Mouse (Mus musculus) intestine, embryonic 16.5 days (tissue): Measurements from ENCODE around the gene Gga1. TPM values are rescaled to one million over a fixed set of nuclear protein-coding genes. Genes with fewer than 3 reads are reported as not detected.

Experiments
- ATAC-seq: fragments of 200-750 bp; cut with Nextera tagmentation; 2 replicates; pipeline ENCODE4 v1.8.0; 2017; ENCODE audit warnings: moderate TSS enrichment, moderate library complexity
- H3K27ac ChIP-seq: fragments of 300-500 bp; sonication (generic); 2 replicates; pipeline ENCODE4 v1.5.1; 2014; ENCODE audit warnings: mild to moderate bottlenecking, low read length
- H3K27me3 ChIP-seq: fragments of 300-500 bp; sonication (generic); replicated peaks from 2 replicates; pipeline ENCODE4 v1.6.1; 2014; ENCODE audit warnings: low read length, control low read depth, mixed read lengths; ENCODE audit not compliant: control insufficient read depth, insufficient read depth
- H3K36me3 ChIP-seq: fragments of 300-500 bp; sonication (generic); 2 replicates; pipeline ENCODE4 v1.6.1; 2014; ENCODE audit warnings: low read length, control low read depth; ENCODE audit not compliant: control insufficient read depth, insufficient read depth
- H3K4me1 ChIP-seq: fragments of 300-500 bp; sonication (generic); 2 replicates; pipeline ENCODE4 v1.6.1; 2014; ENCODE audit warnings: low read length, control low read depth, mixed read lengths; ENCODE audit not compliant: control insufficient read depth, insufficient read depth
- H3K4me2 ChIP-seq: fragments of 300-500 bp; sonication (generic); 2 replicates; pipeline ENCODE4 v1.6.1; 2014; ENCODE audit warnings: low read depth, low read length, control low read depth
- H3K4me3 ChIP-seq: fragments of 300-500 bp; sonication (generic); 2 replicates; pipeline ENCODE4 v1.5.1; 2014; ENCODE audit warnings: mild to moderate bottlenecking, low read length
- H3K9ac ChIP-seq: fragments of 300-500 bp; sonication (generic); 2 replicates; pipeline ENCODE4 v1.6.1; 2014; ENCODE audit warnings: low read depth, low read length
- H3K9me3 ChIP-seq: fragments of 300-500 bp; sonication (generic); 2 replicates; pipeline ENCODE4 v1.6.1; 2016; ENCODE audit warnings: low read length, control low read depth; ENCODE audit not compliant: control insufficient read depth
- WGBS: fragments of 180-500 bp; shearing (Covaris S2); extraction: QIAGEN DNeasy Blood & Tissue Kit; methylation state at CpG from one replicate; pipeline ENCODE4 v1.1.7; 2014; 5-methylcytosine and 5-hydroxymethylcytosine counted together
- polyA plus RNA-seq: library from polyadenylated mRNA; unstranded; fragments of >200 nt; fragmentation: Nextera tagmentation; extraction: Ambion mirVana; gene quantifications from 2 replicates; pipeline ENCODE4 v1.2.1, GENCODE M21; 2015

Gga1 gene
- polyA plus RNA-seq, 1 experiment from 2014 or later, result 56.3 TPM

DNA sequence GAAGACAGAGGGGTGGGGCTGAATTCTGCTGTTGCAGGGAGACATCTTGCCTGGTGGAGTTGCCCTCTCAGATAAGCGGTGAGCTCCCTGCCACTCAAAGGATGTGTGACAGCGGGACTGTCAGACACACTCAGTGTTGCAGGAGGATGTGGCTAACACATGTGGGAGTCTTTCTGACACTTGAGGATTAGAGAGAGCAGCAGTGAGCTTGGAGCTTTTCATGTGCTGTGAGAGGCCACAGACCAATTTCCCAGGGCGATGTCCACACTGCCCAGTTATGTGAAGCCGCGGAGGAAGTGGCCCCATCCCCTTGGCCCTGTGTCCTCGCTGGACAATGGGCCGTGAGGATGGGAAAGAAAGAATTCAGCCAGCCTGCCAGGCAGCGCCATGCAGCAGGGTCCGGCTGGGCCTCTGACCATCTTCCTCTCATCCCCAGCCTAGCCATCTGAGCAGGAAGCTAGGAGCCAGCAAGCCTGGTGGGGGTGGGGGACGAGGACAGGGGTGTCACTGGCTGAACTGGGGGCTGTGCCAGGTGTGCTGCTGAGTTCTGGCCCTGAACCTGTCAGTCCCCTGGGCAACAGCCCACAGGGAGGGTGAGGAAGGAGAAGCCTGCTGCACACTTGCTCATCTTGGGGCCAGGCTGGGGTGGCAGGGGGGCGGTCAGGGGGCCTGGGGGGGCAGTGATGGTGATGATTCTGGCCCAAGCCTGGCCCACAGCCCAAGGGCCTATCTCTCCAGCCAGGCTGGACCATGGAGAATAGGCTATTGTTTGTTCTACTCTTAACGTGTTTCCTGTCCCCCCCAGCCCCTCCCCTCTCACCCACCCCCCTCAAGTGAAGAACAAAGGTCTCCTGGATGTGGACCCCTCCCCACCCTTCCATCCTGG is 41.5 kb upstream of the Gga1 start:
- H3K36me3 ChIP-seq, result no peaks in the 10 kb centered on the region
- no peak for ATAC-seq
- H3K9ac ChIP-seq, result peak overlapping the region; percentile 53; the same call in 1 of the 2 replicates
- H3K4me1 ChIP-seq, result peaks cover 68% of the 10 kb centered on the region
- no peak overlapping the region for H3K4me3 ChIP-seq
- no peaks in the 10 kb centered on the region for H3K27me3 ChIP-seq
- WGBS, result 27% methylated on average over 12 of the region's 12 CpGs
- peak overlapping the region; percentile 92 for H3K27ac ChIP-seq
- H3K4me2 ChIP-seq, result no peak overlapping the region
- H3K9me3 ChIP-seq, result no peaks in the 10 kb centered on the region

DNA sequence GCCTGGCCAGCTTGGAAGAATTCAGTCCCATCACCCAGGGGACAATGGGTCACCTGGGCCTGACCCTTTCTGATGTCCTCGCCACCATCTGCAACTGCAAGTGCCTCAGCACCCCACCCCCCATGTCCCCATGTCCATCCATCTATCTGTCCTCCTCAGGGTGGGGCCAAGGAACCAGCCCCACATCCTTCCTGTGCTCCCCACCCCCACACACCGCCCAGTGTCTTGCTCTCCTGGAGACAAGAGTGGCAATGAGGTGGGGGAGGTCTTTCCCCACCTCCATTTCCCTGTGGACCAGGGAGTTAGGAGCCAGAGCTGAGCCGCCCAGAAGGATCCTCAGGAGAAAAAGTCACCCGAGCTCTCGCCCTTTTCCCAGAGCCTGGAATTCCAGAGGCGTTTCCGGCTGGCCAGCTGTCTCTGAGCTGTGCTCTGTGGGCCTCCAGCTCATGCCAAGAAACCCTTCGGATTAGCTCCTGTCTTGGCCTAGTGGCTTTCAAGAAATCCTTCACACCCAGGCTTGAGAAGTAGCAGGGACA is 40.8 kb upstream of the Gga1 start:
- H3K27ac ChIP-seq, result peak overlapping the region; percentile 92
- no peaks in the 10 kb centered on the region for H3K27me3 ChIP-seq
- H3K4me3 ChIP-seq, result no peak overlapping the region
- no peak for ATAC-seq
- H3K9me3 ChIP-seq, result no peaks in the 10 kb centered on the region
- H3K4me1 ChIP-seq, result peaks cover 71% of the 10 kb centered on the region
- H3K36me3 ChIP-seq, result no peaks in the 10 kb centered on the region
- peak overlapping the region; percentile 53 for H3K9ac ChIP-seq
- WGBS, result 41% methylated on average over 8 of the region's 8 CpGs
- H3K4me2 ChIP-seq, result no peak overlapping the region

DNA sequence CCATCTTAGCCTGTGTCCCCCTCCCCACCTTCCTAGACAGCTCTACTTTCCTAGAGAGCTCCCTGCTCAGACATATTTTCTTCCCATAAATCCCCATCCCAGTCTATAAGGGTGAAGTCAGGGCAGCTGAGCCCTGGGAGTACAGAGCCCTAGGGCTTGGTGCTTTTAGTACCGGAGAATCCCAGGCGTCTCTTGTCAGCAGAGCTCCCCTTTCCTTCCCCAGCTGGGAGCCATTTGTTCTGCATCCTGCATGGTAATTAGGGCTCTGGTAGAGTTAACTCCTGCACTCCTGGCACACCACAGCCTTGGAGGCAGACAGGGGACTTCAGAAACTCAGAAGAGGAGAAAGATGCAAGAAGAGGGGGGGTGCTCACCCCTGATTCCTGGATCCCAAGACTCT is 37.2 kb upstream of the Gga1 start:
- H3K27me3 ChIP-seq, result no peaks in the 10 kb centered on the region
- ATAC-seq, result no peak
- H3K4me1 ChIP-seq, result peaks cover 57% of the 10 kb centered on the region
- no peak overlapping the region for H3K4me2 ChIP-seq
- H3K9ac ChIP-seq, result peak overlapping the region; percentile 48; the same call in 1 of the 2 replicates
- no peaks in the 10 kb centered on the region for H3K36me3 ChIP-seq
- no peaks in the 10 kb centered on the region for H3K9me3 ChIP-seq
- 23% methylated on average over 2 of the region's 2 CpGs for WGBS
- no peak overlapping the region for H3K4me3 ChIP-seq
- peak overlapping the region; percentile 75 for H3K27ac ChIP-seq

DNA sequence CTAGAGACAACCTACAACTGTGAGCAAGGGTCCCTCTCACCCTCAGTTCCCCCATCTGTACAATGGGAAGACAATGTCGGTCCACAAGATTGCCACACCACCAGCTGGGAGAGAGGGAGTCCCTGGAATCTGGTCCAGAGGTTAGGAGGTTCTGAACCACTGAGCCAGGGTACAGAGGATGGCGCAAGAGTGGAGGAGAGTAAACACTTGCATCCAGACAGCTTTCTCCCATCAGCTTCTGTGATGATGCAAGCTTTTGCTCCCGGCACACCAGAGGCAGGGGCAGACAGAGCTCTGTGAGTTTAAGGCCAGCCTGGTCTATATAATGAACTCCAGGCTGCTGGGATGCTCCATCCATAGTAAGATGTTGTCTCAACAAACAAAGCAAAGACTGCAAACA is 36.7 kb upstream of the Gga1 start:
- 51% methylated on average over 3 of the region's 3 CpGs for WGBS
- Histone ChIP-seq H3K9me3 (no peaks in the 10 kb centered on the region), H3K36me3 (no peaks in the 10 kb centered on the region), H3K4me3 (no peak overlapping the region), H3K27me3 (no peaks in the 10 kb centered on the region), H3K9ac (peak overlapping the region; percentile 48), H3K27ac (peak overlapping the region; percentile 75), H3K4me2 (no peak overlapping the region), H3K4me1 (peaks cover 57% of the 10 kb centered on the region)
- ATAC-seq, result no peak

DNA sequence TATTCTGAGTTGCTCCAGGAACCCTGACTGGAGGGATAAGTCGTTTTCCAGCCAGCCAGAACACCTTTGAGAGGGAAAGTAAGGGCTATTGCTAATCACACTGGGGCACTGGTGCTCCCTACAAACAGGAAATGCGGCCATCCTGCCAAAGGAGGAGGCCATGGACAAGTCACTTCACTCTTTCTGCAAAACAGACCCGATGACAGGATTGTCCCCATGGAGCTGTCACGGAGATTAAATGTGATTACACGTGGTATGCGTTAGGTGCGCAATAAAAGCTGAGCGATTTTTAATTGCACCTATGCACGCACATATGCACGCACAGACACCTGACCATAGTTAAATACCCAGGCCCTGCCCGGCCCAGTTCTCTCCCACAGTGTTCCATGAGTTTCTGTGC is 36.2 kb upstream of the Gga1 start:
- WGBS, result 54% methylated on average over 11 of the region's 11 CpGs
- no peak overlapping the region; the same call in 1 of the 2 replicates for H3K9ac ChIP-seq
- peaks cover 57% of the 10 kb centered on the region for H3K4me1 ChIP-seq

DNA sequence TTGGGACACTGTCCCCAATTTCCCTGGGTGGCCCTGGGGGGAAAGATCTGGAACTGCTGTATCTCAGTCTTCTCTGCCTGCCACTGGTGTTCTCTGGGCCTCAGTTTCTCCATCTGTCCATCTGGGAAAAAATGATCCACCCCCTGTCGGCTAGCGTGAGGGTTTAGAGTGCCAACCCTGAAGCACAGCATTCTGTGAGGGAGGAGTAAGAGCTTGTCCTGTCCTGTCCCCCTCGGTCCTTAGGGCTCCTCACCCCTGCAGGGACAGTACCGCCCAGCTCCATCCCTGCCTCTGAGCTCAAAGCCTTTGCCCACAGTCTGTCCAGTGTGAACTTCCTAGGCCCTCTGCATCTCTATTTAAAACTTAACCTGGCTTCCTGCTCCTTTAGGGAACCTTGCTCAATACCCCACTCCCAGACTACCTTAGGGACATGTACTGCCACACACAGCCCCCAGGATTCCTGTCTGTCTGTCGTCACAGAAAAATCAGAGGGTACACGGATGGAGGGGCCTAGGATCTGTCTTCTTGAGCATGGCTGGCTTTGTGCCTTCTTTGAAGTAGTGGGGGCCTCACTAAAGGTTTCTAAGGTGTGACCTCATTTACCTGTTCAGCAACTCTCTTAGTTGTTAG is 35.7 kb upstream of the Gga1 start:
- peaks cover 56% of the 10 kb centered on the region for H3K4me1 ChIP-seq
- ATAC-seq, result no peak

More for the DNA sequence above, 36.2 kb upstream of the Gga1 start:
- no peaks in the 10 kb centered on the region for H3K36me3 ChIP-seq
- no peak overlapping the region for H3K4me2 ChIP-seq
- no peaks in the 10 kb centered on the region for H3K27me3 ChIP-seq
- no peak overlapping the region for H3K4me3 ChIP-seq
- no peak for ATAC-seq
- H3K27ac ChIP-seq, result peak overlapping the region; percentile 48
- no peaks in the 10 kb centered on the region for H3K9me3 ChIP-seq

DNA sequence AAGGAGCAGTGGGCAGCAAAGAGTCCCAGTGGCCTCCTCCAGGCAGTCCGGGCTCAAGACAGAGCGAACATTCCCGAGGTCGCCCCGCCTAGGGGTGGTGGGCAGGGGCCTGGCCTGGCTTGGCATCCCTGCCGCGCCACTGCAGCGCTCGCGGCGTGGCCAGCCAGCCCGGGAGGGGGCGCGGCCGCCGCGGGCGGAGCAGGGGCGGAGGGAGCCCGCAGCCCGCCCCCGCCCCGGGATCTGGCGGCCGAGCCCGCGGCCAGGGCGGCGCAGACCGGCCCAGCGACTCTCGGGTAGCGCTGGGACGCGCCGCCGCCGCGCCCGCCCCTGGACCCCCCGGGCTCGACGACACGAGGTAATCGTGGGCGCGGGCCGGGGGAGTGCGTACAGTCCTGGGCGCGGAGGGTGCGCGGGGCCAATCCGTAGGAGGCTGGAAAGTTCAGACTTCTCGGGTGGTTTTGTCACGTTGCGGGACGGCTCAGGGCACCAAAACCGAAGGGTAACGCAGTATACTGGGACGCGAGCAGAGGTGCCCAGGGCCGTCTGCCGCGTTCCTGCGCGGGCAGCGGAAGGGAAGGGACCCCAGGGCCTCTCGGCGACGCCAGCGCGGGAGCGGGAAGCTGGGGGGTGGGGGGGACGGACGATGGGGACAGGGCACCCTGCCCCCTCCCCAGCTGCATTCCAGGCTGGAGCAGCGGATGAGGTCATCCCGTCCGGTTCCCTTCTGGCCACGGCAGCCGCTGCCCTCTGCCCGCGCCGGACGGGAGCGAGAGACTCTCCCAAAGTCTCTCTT is 34.4 kb upstream of the Gga1 start, which contains the start of gene Cdc42ep1:
Gene Cdc42ep1 (plus strand): TSS at position 254 of the 793 bp plus-strand sequence.
- peak; percentile 78 for ATAC-seq
- H3K4me2 ChIP-seq, result peak within 1 kb of the TSS; percentile 80
- H3K9me3 ChIP-seq, result no peaks in the 10 kb centered on the region
- no peaks in the 10 kb centered on the region for H3K36me3 ChIP-seq
- H3K9ac ChIP-seq, result peak within 1 kb of the TSS; percentile 94
- peak within 1 kb of the TSS; percentile 89 for H3K27ac ChIP-seq
- H3K4me1 ChIP-seq, result peaks cover 56% of the 10 kb centered on the region
- under 1% methylated on average over 68 of the region's 86 CpGs for WGBS
- H3K27me3 ChIP-seq, result no peaks in the 10 kb centered on the region
- H3K4me3 ChIP-seq, result peak within 1 kb of the TSS; percentile 64

More for the DNA sequence above, 35.7 kb upstream of the Gga1 start:
- Histone ChIP-seq H3K4me3 (no peak overlapping the region), H3K27ac (no peak overlapping the region), H3K27me3 (no peaks in the 10 kb centered on the region), H3K9ac (0 out of 2 replicates have a peak overlapping the region, but pooled peaks have one; percentile 94), H3K4me2 (no peak overlapping the region), H3K36me3 (no peaks in the 10 kb centered on the region), H3K9me3 (no peaks in the 10 kb centered on the region)
- 69% methylated on average over 6 of the region's 6 CpGs for WGBS

DNA sequence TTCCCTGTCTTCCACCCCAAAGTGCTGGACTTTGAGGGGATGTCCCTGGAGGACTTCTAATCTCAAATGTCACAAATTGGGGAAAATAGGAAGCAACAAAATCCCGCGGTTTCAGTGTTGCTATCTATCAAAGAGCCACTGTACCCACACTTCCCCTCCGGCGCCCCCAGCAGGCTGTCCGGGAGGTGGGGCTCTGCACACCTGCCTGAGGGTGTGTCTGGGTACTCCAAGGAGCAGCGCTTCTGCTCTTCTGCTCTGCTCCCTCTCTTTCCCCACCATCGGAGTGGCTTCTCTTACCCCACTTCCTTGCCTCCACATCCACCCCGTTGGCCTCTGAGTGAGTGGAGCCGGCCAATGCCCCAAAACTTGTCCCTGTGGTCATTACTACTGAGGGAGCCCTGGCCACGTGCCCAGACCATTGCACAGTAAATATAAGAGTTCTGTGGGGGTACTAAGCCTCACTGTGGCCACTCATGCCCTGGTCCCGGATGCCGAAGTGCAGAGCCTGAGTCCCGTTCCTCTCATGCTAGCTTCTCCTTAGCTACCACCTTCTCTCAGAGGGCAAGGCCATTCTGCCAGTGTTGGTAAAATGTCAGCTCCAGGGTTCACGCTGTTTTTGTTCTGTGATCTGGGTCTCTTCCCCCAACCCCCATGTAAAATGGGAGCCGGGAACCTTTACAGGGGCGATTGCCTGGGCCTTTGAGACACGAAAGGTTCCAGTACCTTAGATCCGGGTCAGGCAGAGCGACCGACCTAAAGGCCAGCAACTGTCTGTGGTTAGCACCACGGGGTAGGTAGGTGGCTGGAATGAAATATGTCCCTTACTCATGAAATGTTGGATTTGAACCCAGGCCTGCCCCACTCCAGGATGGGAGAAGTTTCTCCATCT is 33.2 kb upstream of the Gga1 start:
- Histone ChIP-seq H3K4me1 (peaks cover 56% of the 10 kb centered on the region), H3K27me3 (no peaks in the 10 kb centered on the region), H3K4me2 (peak overlapping the region; percentile 80), H3K4me3 (peak overlapping the region; percentile 64), H3K36me3 (0 out of 2 replicates have a peak, but pooled peaks cover 3% of the 10 kb centered on the region), H3K9me3 (no peaks in the 10 kb centered on the region), H3K27ac (peak overlapping the region; percentile 89), H3K9ac (peak overlapping the region; percentile 94)
- ATAC-seq, result peak; percentile 36; the same call in 1 of the 2 replicates
- 27% methylated on average over 21 of the region's 21 CpGs for WGBS
